Mouse (Mus musculus) forebrain, embryonic 16.5 days (tissue): ENCODE results near the gene Rnase11. TPM values are rescaled to one million over a fixed set of nuclear protein-coding genes. Genes with fewer than 3 reads are reported as not detected.

Experiments
- ATAC-seq: fragments of 200-750 bp; cut with Nextera tagmentation; 2 replicates; pipeline ENCODE4 v1.8.0; 2017; ENCODE audit warnings: mild to moderate bottlenecking, moderate library complexity
- H3K27ac ChIP-seq: fragments of 300-500 bp; sonication (generic); 2 replicates; pipeline ENCODE4 v1.5.1; 2014; ENCODE audit warnings: low read length, control low read depth
- H3K27me3 ChIP-seq: fragments of 300-500 bp; sonication (generic); replicated peaks from 2 replicates; pipeline ENCODE4 v1.6.1; 2014; ENCODE audit warnings: low read length; ENCODE audit not compliant: control insufficient read depth, insufficient read depth
- H3K36me3 ChIP-seq: fragments of 300-500 bp; sonication (generic); 2 replicates; pipeline ENCODE4 v1.6.1; 2014; ENCODE audit not compliant: control insufficient read depth, insufficient read depth
- H3K4me1 ChIP-seq: fragments of 300-500 bp; sonication (generic); replicated peaks from 2 replicates; pipeline ENCODE4 v1.6.1; 2014; ENCODE audit warnings: low read length; ENCODE audit not compliant: control insufficient read depth, insufficient read depth
- H3K4me2 ChIP-seq: fragments of 300-500 bp; sonication (generic); 2 replicates; pipeline ENCODE4 v1.6.1; 2014; ENCODE audit warnings: mild to moderate bottlenecking, low read length, control low read depth
- H3K4me3 ChIP-seq: fragments of 300-500 bp; sonication (generic); replicated peaks from 2 replicates; pipeline ENCODE4 v1.5.1; 2014; ENCODE audit warnings: mild to moderate bottlenecking, low read length, control low read depth
- H3K9ac ChIP-seq: fragments of 300-500 bp; sonication (generic); replicated peaks from 2 replicates; pipeline ENCODE4 v1.6.1; 2014; ENCODE audit warnings: low read depth, low read length, control low read depth
- H3K9me3 ChIP-seq: fragments of 300-500 bp; sonication (generic); 2 replicates; pipeline ENCODE4 v1.6.1; 2016; ENCODE audit warnings: low read length; ENCODE audit not compliant: control insufficient read depth
- WGBS: fragments of 180-500 bp; shearing (Covaris S2); extraction: QIAGEN DNeasy Blood & Tissue Kit; methylation state at CpG from one replicate; pipeline ENCODE4 v1.1.7; 2014; 5-methylcytosine and 5-hydroxymethylcytosine counted together
- polyA plus RNA-seq: library from polyadenylated mRNA; unstranded; fragments of >200 nt; fragmentation: Nextera tagmentation; extraction: Ambion mirVana; gene quantifications from 2 replicates; pipeline ENCODE4 v1.2.1, GENCODE M21; 2015

The Rnase11 gene
- polyA plus RNA-seq, 1 experiment from 2014 or later, result not detected

DNA sequence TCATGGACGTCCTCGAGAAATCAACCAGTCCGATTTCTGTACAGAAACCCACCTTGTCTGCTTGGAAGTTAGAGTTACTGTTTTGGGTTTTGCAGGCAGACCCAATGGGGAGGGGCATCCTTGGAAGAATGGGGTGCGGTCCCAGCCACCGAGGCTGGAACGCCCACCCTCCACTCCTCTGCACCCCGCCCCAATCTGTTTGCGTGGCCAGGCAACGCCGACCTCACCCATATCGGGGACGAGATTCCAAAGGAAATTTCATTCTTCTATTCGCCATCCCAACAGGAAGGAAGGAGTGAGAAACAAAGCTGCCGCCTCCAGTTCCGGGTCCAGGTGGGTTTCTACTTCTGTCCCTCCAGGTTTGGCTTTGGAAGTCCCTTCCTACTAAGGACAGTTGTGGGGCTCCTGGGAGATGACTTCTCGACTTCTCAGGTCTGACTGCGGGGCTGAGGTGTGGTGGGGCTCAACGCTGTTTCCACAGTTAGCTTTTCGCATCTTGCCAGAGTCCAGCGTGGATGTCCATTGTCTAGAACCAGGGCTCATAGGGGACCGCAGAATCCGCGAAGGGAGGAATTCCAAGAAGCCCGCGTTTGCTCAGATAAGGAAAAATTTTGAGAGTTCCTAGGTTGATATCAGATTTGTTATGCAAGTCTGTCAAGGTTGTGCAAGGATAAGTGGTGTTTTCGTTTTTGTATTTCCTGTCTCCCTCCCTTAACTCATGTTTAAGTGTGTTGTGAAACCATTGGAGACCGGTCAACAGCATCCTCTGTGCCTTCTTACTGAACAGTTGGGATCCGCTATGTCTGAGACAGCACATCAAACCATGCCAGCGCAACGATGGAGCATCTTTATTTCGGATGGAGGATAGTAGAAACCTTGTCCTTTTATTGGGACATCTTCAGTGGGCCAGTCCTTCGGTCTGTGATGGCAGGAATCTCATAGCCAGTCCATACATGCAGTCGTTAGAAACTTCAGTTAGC lies 41.2 kb upstream of the Rnase11 start, which contains the start of the genes Rnase4 and Ang:
Rnase4 (plus strand) TSS at position 157 of the 980 bp plus-strand sequence.
Ang (plus strand) TSS at position 230 of the 980 bp plus-strand sequence.
- H3K4me2 ChIP-seq, result peak within 1 kb of the TSS; percentile 78
- ATAC-seq, result peak; percentile 14; the same call in 1 of the 2 replicates
- no peaks in the 10 kb centered on the region for H3K27me3 ChIP-seq
- H3K4me3 ChIP-seq, result peak within 1 kb of the TSS; percentile 83
- no peaks in the 10 kb centered on the region for H3K36me3 ChIP-seq
- peak within 1 kb of the TSS; percentile 55 for H3K9ac ChIP-seq
- peak within 1 kb of the TSS; percentile 52 for H3K27ac ChIP-seq
- WGBS, result 6% methylated on average over 33 of the region's 33 CpGs
- no peaks in the 10 kb centered on the region for H3K9me3 ChIP-seq
- H3K4me1 ChIP-seq, result no peaks in the 10 kb centered on the region; the same call in 1 of the 2 replicates

- peak; percentile 45 for ATAC-seq
- Histone ChIP-seq H3K27ac (peak overlapping the region; percentile 52), H3K36me3 (no peaks in the 10 kb centered on the region), H3K9me3 (no peaks in the 10 kb centered on the region), H3K4me2 (peak overlapping the region; percentile 78), H3K27me3 (no peaks in the 10 kb centered on the region), H3K4me1 (no peaks in the 10 kb centered on the region; the same call in 1 of the 2 replicates), H3K9ac (peak overlapping the region; percentile 55), H3K4me3 (peak overlapping the region; percentile 83)
- under 1% methylated on average over 27 of the region's 27 CpGs for WGBS
Observed at GRCm38 (mm10) chr14:51090077-51090781, 40.3 kb upstream of the Rnase11 start.

GRCm38 (mm10) chr14:51089674-51090076 lies 39.7 kb upstream of the Rnase11 start:
- WGBS, result under 1% methylated on average over 15 of the region's 15 CpGs
- peak overlapping the region; percentile 55 for H3K9ac ChIP-seq
- peak overlapping the region; percentile 52 for H3K27ac ChIP-seq
- H3K36me3 ChIP-seq, result no peaks in the 10 kb centered on the region
- no peaks in the 10 kb centered on the region for H3K27me3 ChIP-seq
- H3K4me3 ChIP-seq, result peak overlapping the region; percentile 83
- H3K4me1 ChIP-seq, result no peaks in the 10 kb centered on the region; the same call in 1 of the 2 replicates
- H3K4me2 ChIP-seq, result peak overlapping the region; percentile 78
- no peak for ATAC-seq
- no peaks in the 10 kb centered on the region for H3K9me3 ChIP-seq

GRCm38 (mm10) chr14:51088970-51089673 lies 39.2 kb upstream of the Rnase11 start:
- peak overlapping the region; percentile 83 for H3K4me3 ChIP-seq
- under 1% methylated on average over 34 of the region's 34 CpGs for WGBS
- ATAC-seq, result peak; percentile 95
- peak overlapping the region; percentile 57 for H3K9ac ChIP-seq
- no peaks in the 10 kb centered on the region; the same call in 1 of the 2 replicates for H3K4me1 ChIP-seq
- H3K4me2 ChIP-seq, result peak overlapping the region; percentile 78
- H3K9me3 ChIP-seq, result no peaks in the 10 kb centered on the region
- 0 out of 2 replicates have a peak, but pooled peaks cover under 1% of the 10 kb centered on the region for H3K27me3 ChIP-seq
- peak overlapping the region; percentile 82 for H3K27ac ChIP-seq
- H3K36me3 ChIP-seq, result no peaks in the 10 kb centered on the region

GRCm38 (mm10) chr14:51088166-51088969 lies 38.4 kb upstream of the Rnase11 start:
- Histone ChIP-seq H3K4me2 (peak overlapping the region; percentile 78), H3K4me3 (peak overlapping the region; percentile 83), H3K9me3 (no peaks in the 10 kb centered on the region), H3K4me1 (peaks cover 4% of the 10 kb centered on the region), H3K27ac (peak overlapping the region; percentile 82), H3K9ac (peak overlapping the region; percentile 57), H3K36me3 (no peaks in the 10 kb centered on the region), H3K27me3 (peaks cover 6% of the 10 kb centered on the region; the same call in 1 of the 2 replicates)
- peak; percentile 30 for ATAC-seq
- 0% methylated on average over 23 of the region's 23 CpGs for WGBS

DNA sequence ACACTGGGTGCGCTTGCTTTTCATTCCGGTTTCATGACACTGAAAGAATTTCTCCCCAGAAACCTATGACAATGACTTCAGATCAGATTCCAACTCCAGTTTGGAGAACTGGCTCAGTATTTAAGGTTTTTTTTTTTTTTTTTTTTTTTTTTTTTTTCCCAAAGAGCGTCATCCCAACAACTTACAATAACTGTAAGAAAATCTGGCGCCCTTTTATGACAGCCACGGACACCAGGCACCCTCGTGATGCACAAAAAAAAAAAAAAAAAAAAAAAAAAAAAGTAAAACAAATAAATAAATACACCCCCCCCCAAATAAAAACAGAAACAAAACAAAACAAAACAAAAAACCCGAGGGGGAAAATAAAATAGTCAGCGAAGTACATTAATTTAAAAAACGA lies 37.8 kb upstream of the Rnase11 start:
- no peak for ATAC-seq
- Histone ChIP-seq H3K36me3 (no peaks in the 10 kb centered on the region), H3K4me2 (peak overlapping the region; percentile 78), H3K27ac (no peak overlapping the region), H3K4me3 (peak overlapping the region; percentile 83), H3K9ac (no peak overlapping the region), H3K4me1 (peaks cover 9% of the 10 kb centered on the region), H3K27me3 (peaks cover 6% of the 10 kb centered on the region; the same call in 1 of the 2 replicates), H3K9me3 (no peaks in the 10 kb centered on the region)
- WGBS, result 8% methylated on average over 9 of the region's 9 CpGs

GRCm38 (mm10) chr14:51085911-51086310 lies 35.9 kb upstream of the Rnase11 start:
- Histone ChIP-seq H3K9ac (no peak overlapping the region), H3K27ac (no peak overlapping the region), H3K4me1 (peaks cover 9% of the 10 kb centered on the region), H3K4me3 (no peak overlapping the region), H3K27me3 (peaks cover 6% of the 10 kb centered on the region; the same call in 1 of the 2 replicates), H3K4me2 (no peak overlapping the region), H3K36me3 (no peaks in the 10 kb centered on the region), H3K9me3 (no peaks in the 10 kb centered on the region)
- ATAC-seq, result no peak
- WGBS, result 80% methylated on average over 4 of the region's 4 CpGs

DNA sequence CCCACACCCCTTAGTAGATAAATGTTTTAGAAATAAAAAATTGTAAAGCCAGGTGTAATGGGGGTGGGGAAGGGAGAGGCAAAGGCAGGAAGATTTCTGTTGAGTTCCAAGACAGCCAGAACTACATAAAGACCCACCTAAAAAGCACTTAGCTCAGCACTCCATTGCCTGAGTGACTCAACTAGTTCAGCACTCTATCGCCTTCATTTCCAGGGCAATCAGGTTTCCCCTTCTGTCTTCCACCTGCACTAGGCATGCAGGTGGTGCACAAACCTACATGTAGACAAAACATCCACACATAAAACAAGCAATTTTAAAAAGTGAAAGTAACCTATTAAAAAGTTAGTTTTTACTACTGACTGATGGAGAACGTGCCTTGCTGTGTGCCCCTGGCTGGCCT lies 35.1 kb upstream of the Rnase11 start:
- H3K4me2 ChIP-seq, result no peak overlapping the region
- no peak overlapping the region for H3K9ac ChIP-seq
- peaks cover 6% of the 10 kb centered on the region; the same call in 1 of the 2 replicates for H3K27me3 ChIP-seq
- WGBS, result 87% methylated on average over 2 of the region's 2 CpGs
- no peak for ATAC-seq
- H3K4me3 ChIP-seq, result no peak overlapping the region
- H3K4me1 ChIP-seq, result peaks cover 9% of the 10 kb centered on the region
- no peaks in the 10 kb centered on the region for H3K36me3 ChIP-seq
- H3K9me3 ChIP-seq, result no peaks in the 10 kb centered on the region
- H3K27ac ChIP-seq, result no peak overlapping the region
